Mouse (Mus musculus): ENCODE measurements around the gene Ddx1. TPM values are rescaled to one million over a fixed set of nuclear protein-coding genes. Genes with fewer than 3 reads are reported as not detected.
A peak's percentile ranks its signal among the peaks of the same experiment; 100 is the strongest.

Ddx1 gene
- polyA plus RNA-seq, 1 experiment from 2014 or later: 94.0 TPM

GRCm38 (mm10) chr12:13211746-13212482 is 37.1 kb downstream of the Ddx1 start:
- Histone ChIP-seq H3K27me3 (ENCODE audit: control insufficient read depth, insufficient read depth, low read length) (no peaks in the 10 kb centered on the region), H3K9me3 (ENCODE audit: control insufficient read depth, low read length) (no peaks in the 10 kb centered on the region), H3K9ac (ENCODE audit: low read length) (0 out of 2 replicates have a peak overlapping the region, but pooled peaks have one; percentile 13), H3K27ac (replicated peaks in 1 of 2; ENCODE audit: control insufficient read depth in 1 of 2, insufficient read depth in 1 of 2, low read depth in 2 of 2, low read length in 2 of 2) (peak overlapping the region; percentile 52 to 81), H3K4me3 (ENCODE audit: control insufficient read depth in 1 of 2, insufficient read depth in 1 of 2, low read depth in 1 of 2, low read length in 2 of 2) (no peak overlapping the region), H3K4me2 (ENCODE audit: low read length) (peak overlapping the region; percentile 24; the same call in 1 of the 2 replicates), H3K4me1 (ENCODE audit: control insufficient read depth in 2 of 2, insufficient read depth in 2 of 2, low read length in 2 of 2) (peaks cover 12 to 25% of the 10 kb centered on the region in 2 experiments), H3K36me3 (ENCODE audit: control insufficient read depth, insufficient read depth, low read length) (no peaks in the 10 kb centered on the region)
- WGBS: 42% methylated on average over 11 of the region's 11 CpGs
- peak; percentile 60 for ATAC-seq (ENCODE audit: insufficient number of reproducible peaks, insufficient read depth, low FRiP score, low read depth)

GRCm38 (mm10) chr12:13209692-13210377 is 39.2 kb downstream of the Ddx1 start:
- 85% methylated on average over 13 of the region's 13 CpGs for WGBS
- ATAC-seq (ENCODE audit: insufficient number of reproducible peaks, insufficient read depth, low FRiP score, low read depth): no peak

GRCm38 (mm10) chr12:13208983-13209451 is 40.0 kb downstream of the Ddx1 start:
- no peaks in the 10 kb centered on the region for H3K27me3 ChIP-seq (ENCODE audit: control insufficient read depth, insufficient read depth, low read length)
- H3K27ac ChIP-seq (replicated peaks in 1 of 2; ENCODE audit: control insufficient read depth in 1 of 2, insufficient read depth in 1 of 2, low read depth in 2 of 2, low read length in 2 of 2): no peak overlapping the region
- H3K4me2 ChIP-seq (ENCODE audit: low read length): no peak overlapping the region
- H3K4me3 ChIP-seq (ENCODE audit: control insufficient read depth in 1 of 2, insufficient read depth in 1 of 2, low read depth in 1 of 2, low read length in 2 of 2): no peak overlapping the region
- H3K4me1 ChIP-seq (ENCODE audit: control insufficient read depth in 2 of 2, insufficient read depth in 2 of 2, low read length in 2 of 2): peaks cover 8 to 11% of the 10 kb centered on the region in 2 experiments
- H3K9ac ChIP-seq (ENCODE audit: low read length): no peak overlapping the region
- H3K36me3 ChIP-seq (ENCODE audit: control insufficient read depth, insufficient read depth, low read length): no peaks in the 10 kb centered on the region
- WGBS: 72% methylated on average over 11 of the region's 11 CpGs
- no peak for ATAC-seq (ENCODE audit: insufficient number of reproducible peaks, insufficient read depth, low FRiP score, low read depth)
- H3K9me3 ChIP-seq (ENCODE audit: control insufficient read depth, low read length): no peaks in the 10 kb centered on the region

More at GRCm38 (mm10) chr12:13209692-13210377, 39.2 kb downstream of the Ddx1 start:
- Histone ChIP-seq H3K4me2 (ENCODE audit: low read length) (no peak overlapping the region), H3K36me3 (ENCODE audit: control insufficient read depth, insufficient read depth, low read length) (no peaks in the 10 kb centered on the region), H3K4me3 (ENCODE audit: control insufficient read depth in 1 of 2, insufficient read depth in 1 of 2, low read depth in 1 of 2, low read length in 2 of 2) (no peak overlapping the region), H3K27me3 (ENCODE audit: control insufficient read depth, insufficient read depth, low read length) (no peaks in the 10 kb centered on the region), H3K9me3 (ENCODE audit: control insufficient read depth, low read length) (no peaks in the 10 kb centered on the region), H3K9ac (ENCODE audit: low read length) (no peak overlapping the region), H3K4me1 (ENCODE audit: control insufficient read depth in 2 of 2, insufficient read depth in 2 of 2, low read length in 2 of 2) (peaks cover 12 to 16% of the 10 kb centered on the region in 2 experiments), H3K27ac (replicated peaks in 1 of 2; ENCODE audit: control insufficient read depth in 1 of 2, insufficient read depth in 1 of 2, low read depth in 2 of 2, low read length in 2 of 2) (no peak overlapping the region)

GRCm38 (mm10) chr12:13208517-13208916 is 40.5 kb downstream of the Ddx1 start:
- Histone ChIP-seq H3K4me2 (ENCODE audit: low read length) (no peak overlapping the region), H3K9me3 (ENCODE audit: control insufficient read depth, low read length) (no peaks in the 10 kb centered on the region), H3K9ac (ENCODE audit: low read length) (no peak overlapping the region), H3K36me3 (ENCODE audit: control insufficient read depth, insufficient read depth, low read length) (no peaks in the 10 kb centered on the region), H3K27me3 (ENCODE audit: control insufficient read depth, insufficient read depth, low read length) (no peaks in the 10 kb centered on the region), H3K4me1 (ENCODE audit: control insufficient read depth in 2 of 2, insufficient read depth in 2 of 2, low read length in 2 of 2) (peaks cover 8 to 11% of the 10 kb centered on the region in 2 experiments), H3K4me3 (ENCODE audit: control insufficient read depth in 1 of 2, insufficient read depth in 1 of 2, low read depth in 1 of 2, low read length in 2 of 2) (no peak overlapping the region), H3K27ac (replicated peaks in 1 of 2; ENCODE audit: control insufficient read depth in 1 of 2, insufficient read depth in 1 of 2, low read depth in 2 of 2, low read length in 2 of 2) (no peak overlapping the region)
- WGBS: 62% methylated on average over 1 of the region's 1 CpGs
- no peak for ATAC-seq (ENCODE audit: insufficient number of reproducible peaks, insufficient read depth, low FRiP score, low read depth)

- WGBS: 54% methylated on average over 8 of the region's 8 CpGs
- no peak for ATAC-seq (ENCODE audit: insufficient number of reproducible peaks, insufficient read depth, low FRiP score, low read depth)
- no peak overlapping the region for H3K4me2 ChIP-seq (ENCODE audit: low read length)
- H3K27me3 ChIP-seq (ENCODE audit: control insufficient read depth, insufficient read depth, low read length): no peaks in the 10 kb centered on the region
- H3K9ac ChIP-seq (ENCODE audit: low read length): no peak overlapping the region
- no peaks in the 10 kb centered on the region for H3K36me3 ChIP-seq (ENCODE audit: control insufficient read depth, insufficient read depth, low read length)
- H3K4me1 ChIP-seq (ENCODE audit: control insufficient read depth in 2 of 2, insufficient read depth in 2 of 2, low read length in 2 of 2): peaks cover 4 to 10% of the 10 kb centered on the region in 2 experiments
- H3K4me3 ChIP-seq (ENCODE audit: control insufficient read depth in 1 of 2, insufficient read depth in 1 of 2, low read depth in 1 of 2, low read length in 2 of 2): no peak overlapping the region
- H3K9me3 ChIP-seq (ENCODE audit: control insufficient read depth, low read length): no peaks in the 10 kb centered on the region
- H3K27ac ChIP-seq (replicated peaks in 1 of 2; ENCODE audit: control insufficient read depth in 1 of 2, insufficient read depth in 1 of 2, low read depth in 2 of 2, low read length in 2 of 2): no peak overlapping the region
These were observed 41.9 kb downstream of the Ddx1 start for GRCm38 (mm10) chr12:13207099-13207498.

GRCm38 (mm10) chr12:13205733-13206132 is 43.3 kb downstream of the Ddx1 start:
- Histone ChIP-seq H3K9me3 (ENCODE audit: control insufficient read depth, low read length) (no peaks in the 10 kb centered on the region), H3K9ac (ENCODE audit: low read length) (no peak overlapping the region), H3K27me3 (ENCODE audit: control insufficient read depth, insufficient read depth, low read length) (no peaks in the 10 kb centered on the region), H3K4me2 (ENCODE audit: low read length) (no peak overlapping the region), H3K4me1 (ENCODE audit: control insufficient read depth in 2 of 2, insufficient read depth in 2 of 2, low read length in 2 of 2) (peaks cover 0 to 6% of the 10 kb centered on the region in 2 experiments; a peak in 2 of 4 replicates), H3K27ac (replicated peaks in 1 of 2; ENCODE audit: control insufficient read depth in 1 of 2, insufficient read depth in 1 of 2, low read depth in 2 of 2, low read length in 2 of 2) (no peak overlapping the region), H3K4me3 (ENCODE audit: control insufficient read depth in 1 of 2, insufficient read depth in 1 of 2, low read depth in 1 of 2, low read length in 2 of 2) (no peak overlapping the region), H3K36me3 (ENCODE audit: control insufficient read depth, insufficient read depth, low read length) (no peaks in the 10 kb centered on the region)
- ATAC-seq (ENCODE audit: insufficient number of reproducible peaks, insufficient read depth, low FRiP score, low read depth): no peak
- 78% methylated on average over 3 of the region's 3 CpGs for WGBS

- H3K36me3 ChIP-seq (ENCODE audit: control insufficient read depth, insufficient read depth, low read length): no peaks in the 10 kb centered on the region
- no peak overlapping the region for H3K9ac ChIP-seq (ENCODE audit: low read length)
- H3K27me3 ChIP-seq (ENCODE audit: control insufficient read depth, insufficient read depth, low read length): no peaks in the 10 kb centered on the region
- no peak overlapping the region for H3K4me3 ChIP-seq (ENCODE audit: control insufficient read depth in 1 of 2, insufficient read depth in 1 of 2, low read depth in 1 of 2, low read length in 2 of 2)
- H3K4me2 ChIP-seq (ENCODE audit: low read length): no peak overlapping the region
- no peaks in the 10 kb centered on the region for H3K9me3 ChIP-seq (ENCODE audit: control insufficient read depth, low read length)
- H3K27ac ChIP-seq (replicated peaks in 1 of 2; ENCODE audit: control insufficient read depth in 1 of 2, insufficient read depth in 1 of 2, low read depth in 2 of 2, low read length in 2 of 2): no peak overlapping the region
- peaks cover 0 to 8% of the 10 kb centered on the region in 2 experiments; a peak in 2 of 4 replicates for H3K4me1 ChIP-seq (ENCODE audit: control insufficient read depth in 2 of 2, insufficient read depth in 2 of 2, low read length in 2 of 2)
- no peak for ATAC-seq (ENCODE audit: insufficient number of reproducible peaks, insufficient read depth, low FRiP score, low read depth)
These were observed 46.7 kb downstream of the Ddx1 start for GRCm38 (mm10) chr12:13202322-13202721.

Measured in heart, embryonic 14.5 days (tissue).